Mouse (Mus musculus) left cerebral cortex, postnatal 25 days (tissue): ENCODE measurements around the gene Enox1. TPM values are rescaled to one million over a fixed set of nuclear protein-coding genes. Genes with fewer than 3 reads are reported as not detected.
A peak's percentile ranks its signal among the peaks of the same experiment; 100 is the strongest.

Experiments used
- DNase-seq, 2 experiments: peaks; one replicate each; pipeline ENCODE4 v3.0.0; 2022; ENCODE audit warnings: low spot score in 2 of 2, mixed read lengths in 1 of 2
- intact Hi-C: fragments of 180-260 bp; cut with DNase I; formaldehyde crosslinking; loops from one replicate; pipeline ENCODE4 v1.15.1; 2025
- total RNA-seq, 2 experiments: library from RNA; stranded (reverse); gene quantifications; 2 replicates each; pipeline ENCODE4 v1.2.3; 2021

Enox1 gene
- total RNA-seq, 2 experiments from 2014 or later = 57.1 to 60.3 TPM

- no peak for DNase-seq
- intact Hi-C loops = no loop called here
These were observed 103.5 kb downstream of the Enox1 start for GRCm38 (mm10) chr14:77260107-77260506.

- DNase-seq = no peak
- intact Hi-C loops = no loop called here
These were observed 110.5 kb downstream of the Enox1 start for GRCm38 (mm10) chr14:77266805-77267771.

GRCm38 (mm10) chr14:77272248-77272930, 115.8 kb downstream of the Enox1 start:
- DNase-seq = no peak
- intact Hi-C loops = loop anchor here (5.0 kb wide), 1 partner anchor 110 kb away; no protein-coding TSS in a partner anchor

GRCm38 (mm10) chr14:77272931-77273446, 116.4 kb downstream of the Enox1 start:
- DNase-seq = peak in 1 of 2 experiments; percentile 43
- intact Hi-C loops = loop anchor here (5.0 kb wide), 1 partner anchor 111 kb away; no protein-coding TSS in a partner anchor

GRCm38 (mm10) chr14:77273721-77274120, 117.2 kb downstream of the Enox1 start:
- intact Hi-C loops = loop anchor here (5.0 kb wide), 1 partner anchor 111 kb away; no protein-coding TSS in a partner anchor
- DNase-seq = no peak

- DNase-seq = peak in 1 of 2 experiments; percentile 19
- intact Hi-C loops = no loop called here
These were observed 119.0 kb downstream of the Enox1 start for GRCm38 (mm10) chr14:77275607-77276006.

GRCm38 (mm10) chr14:77279143-77279542, 122.6 kb downstream of the Enox1 start:
- intact Hi-C loops = no loop called here
- DNase-seq = no peak

GRCm38 (mm10) chr14:77280454-77280853, 123.9 kb downstream of the Enox1 start:
- DNase-seq = no peak
- intact Hi-C loops = no loop called here

GRCm38 (mm10) chr14:77280893-77281292, 124.3 kb downstream of the Enox1 start:
- DNase-seq = no peak
- intact Hi-C loops = no loop called here

- intact Hi-C loops = no loop called here
- peak; percentile 30 to 70 for DNase-seq
These were observed 127.4 kb downstream of the Enox1 start for GRCm38 (mm10) chr14:77283939-77284338.

- intact Hi-C loops = no loop called here
- no peak for DNase-seq
These were observed 128.9 kb downstream of the Enox1 start for GRCm38 (mm10) chr14:77285453-77285852.

GRCm38 (mm10) chr14:77291756-77292155, 135.2 kb downstream of the Enox1 start:
- no peak for DNase-seq
- intact Hi-C loops = no loop called here

GRCm38 (mm10) chr14:77297039-77297438, 140.5 kb downstream of the Enox1 start:
- peak; percentile 26 to 81 for DNase-seq
- intact Hi-C loops = no loop called here

- DNase-seq = no peak
- intact Hi-C loops = no loop called here
These were observed 141.8 kb downstream of the Enox1 start for GRCm38 (mm10) chr14:77298327-77298726.

GRCm38 (mm10) chr14:77309571-77309970, 153.0 kb downstream of the Enox1 start:
- intact Hi-C loops = no loop called here
- DNase-seq = no peak

- no peak for DNase-seq
- intact Hi-C loops = no loop called here
These were observed 154.9 kb downstream of the Enox1 start for GRCm38 (mm10) chr14:77311456-77311855.

- intact Hi-C loops = no loop called here
- DNase-seq = no peak
These were observed 162.8 kb downstream of the Enox1 start for GRCm38 (mm10) chr14:77319396-77319795.

- intact Hi-C loops = no loop called here
- peak in 1 of 2 experiments; percentile 55 for DNase-seq
These were observed 167.8 kb downstream of the Enox1 start for GRCm38 (mm10) chr14:77324348-77324747.

GRCm38 (mm10) chr14:77327693-77328092, 171.1 kb downstream of the Enox1 start:
- intact Hi-C loops = no loop called here
- no peak for DNase-seq

- no peak for DNase-seq
- intact Hi-C loops = no loop called here
These were observed 173.2 kb downstream of the Enox1 start for GRCm38 (mm10) chr14:77329791-77330190.
